Mouse (Mus musculus) liver (tissue): ENCODE results near the gene Tarm1.

ENCODE experiments used
- DNase-seq: peaks from one replicate; pipeline ENCODE4 v3.0.0-alpha.2; 2020; ENCODE audit warnings: mixed read lengths

Tarm1 gene

DNA sequence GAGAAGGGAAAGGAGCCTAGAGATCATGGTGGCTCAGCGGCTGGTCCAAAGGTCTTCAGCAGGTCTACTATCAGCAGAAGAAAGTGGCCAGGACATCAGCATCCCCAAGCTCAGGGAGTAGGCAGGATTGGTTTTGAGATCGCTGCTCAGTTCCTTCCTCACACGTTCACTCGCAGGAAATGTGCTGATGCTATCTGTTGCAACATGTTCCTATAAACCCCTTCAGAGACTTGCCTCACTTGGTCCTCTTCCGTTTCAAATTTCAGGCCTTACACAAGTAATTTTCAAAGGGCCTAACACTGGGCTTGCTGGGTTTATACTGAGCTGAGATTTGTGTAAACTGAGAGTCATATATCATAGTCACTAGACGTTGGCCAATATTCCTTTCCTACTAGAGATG, at the start of gene Tarm1:
Tarm1 (minus strand) TSS at position 186 of the 400 bp plus-strand sequence.
- no peak for DNase-seq

DNA sequence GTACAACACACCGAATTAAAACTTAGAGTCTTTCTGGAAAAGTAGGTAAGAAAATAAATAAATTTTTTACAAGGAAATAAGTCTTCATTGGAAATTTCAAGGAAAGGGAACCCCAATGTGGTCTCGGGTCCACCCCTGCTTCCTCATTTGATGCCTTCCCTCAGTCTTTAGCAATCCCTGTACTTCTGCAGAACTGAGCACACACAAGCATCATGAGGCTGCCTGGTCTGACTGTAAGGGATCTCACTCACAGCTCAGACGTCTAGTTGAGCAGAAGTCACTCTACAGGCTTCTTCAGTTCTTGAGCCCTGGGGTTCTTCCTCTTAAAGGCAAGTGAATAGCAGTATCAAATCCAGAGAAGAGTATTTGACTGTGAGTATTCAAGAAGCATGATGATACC, 3.5 kb upstream of the Tarm1 start:
- DNase-seq = no peak

DNA sequence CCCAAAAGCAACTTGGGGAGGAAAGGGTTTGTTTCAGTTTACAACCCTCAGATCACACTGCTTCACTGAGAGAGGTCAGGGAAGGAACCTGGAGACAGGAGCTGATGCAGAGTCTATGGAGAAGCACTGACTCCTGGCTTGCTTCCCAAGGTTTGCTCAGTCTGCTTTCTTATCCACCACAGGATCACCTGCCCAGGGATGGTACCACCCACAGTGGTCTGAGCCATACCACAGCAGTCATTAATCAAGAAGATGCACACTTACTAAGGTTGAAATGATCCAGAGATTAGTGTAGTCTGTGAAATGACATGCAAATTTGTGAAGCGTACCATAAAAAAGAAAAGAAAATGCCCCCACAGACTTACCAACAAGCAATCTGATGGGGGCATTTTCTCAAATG, 2.0 kb downstream of the Tarm1 start:
- no peak for DNase-seq

DNA sequence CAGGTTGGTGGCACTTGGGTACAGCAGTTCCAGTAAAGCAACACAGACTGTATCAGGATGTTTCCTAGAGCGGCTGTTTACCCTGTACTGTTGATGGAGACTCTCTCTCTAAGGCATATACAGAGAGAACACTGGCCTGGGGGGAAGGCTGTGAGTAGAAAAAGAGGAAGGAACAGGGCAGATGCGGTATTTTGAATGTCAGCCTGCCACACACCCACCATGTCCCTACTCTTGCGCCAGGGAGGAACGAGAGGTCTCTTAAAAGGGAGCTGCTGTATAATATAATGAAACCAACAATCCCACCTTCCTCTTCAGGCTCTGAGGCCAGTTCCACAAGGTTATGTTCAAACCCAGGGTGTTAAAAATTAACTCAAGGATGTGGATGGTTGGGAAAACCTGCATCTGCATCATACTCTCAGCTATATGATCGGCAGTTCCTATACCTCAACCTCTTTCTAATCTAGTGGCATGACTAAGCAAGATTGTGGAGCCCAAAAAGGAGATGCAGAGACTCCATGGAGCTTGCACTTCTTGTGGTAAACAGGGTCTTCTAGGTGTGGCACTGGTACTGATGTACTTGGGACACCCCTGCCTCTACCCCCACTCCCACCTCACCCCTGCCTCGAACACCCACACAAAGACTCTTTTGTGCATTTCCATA, 20.3 kb downstream of the Tarm1 start:
- no peak for DNase-seq

- DNase-seq = no peak
These were observed 25.7 kb downstream of the Tarm1 start for GRCm38 (mm10) chr7:3476728-3477127.

GRCm38 (mm10) chr7:3474291-3475080, 27.9 kb downstream of the Tarm1 start:
- no peak for DNase-seq

DNA sequence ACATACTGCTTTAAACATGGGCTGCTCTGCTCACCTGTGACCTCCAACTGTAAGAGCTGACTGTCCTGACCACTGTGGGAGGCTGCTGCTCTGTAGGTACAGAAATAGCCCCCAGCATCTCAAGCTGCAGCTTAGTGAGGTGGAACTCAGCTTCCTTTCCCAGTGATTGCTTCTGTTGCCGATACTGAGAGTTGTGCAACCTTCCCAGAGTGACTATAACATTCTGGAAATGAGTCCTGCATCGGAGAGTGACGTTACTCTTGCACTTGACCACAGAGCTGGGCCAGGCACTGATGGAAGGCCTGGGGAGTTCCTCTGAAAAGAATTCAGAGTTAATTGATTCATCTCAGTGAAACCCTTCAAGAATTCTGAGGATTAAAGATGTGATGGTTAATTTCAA, 29.6 kb downstream of the Tarm1 start:
- no peak for DNase-seq

DNA sequence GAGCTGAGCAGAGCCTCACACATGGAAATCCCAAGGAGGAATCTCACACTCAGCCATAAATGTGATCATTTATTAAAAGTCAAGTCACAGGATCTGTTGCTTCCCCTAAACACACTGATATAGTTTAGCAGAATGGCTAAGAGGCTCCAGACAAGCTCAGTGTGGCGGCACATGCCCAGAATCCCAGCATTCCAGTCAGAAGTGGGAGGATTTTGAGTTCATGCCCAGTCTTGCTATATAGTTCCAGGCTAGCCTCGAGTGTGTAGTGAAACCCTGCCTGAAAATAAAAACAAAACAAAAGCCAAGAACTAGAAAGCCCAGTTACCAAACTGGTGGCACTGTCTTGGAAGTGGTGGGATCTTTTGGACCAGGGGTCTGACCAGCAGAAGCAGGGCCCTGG, 33.8 kb downstream of the Tarm1 start:
- no peak for DNase-seq

DNA sequence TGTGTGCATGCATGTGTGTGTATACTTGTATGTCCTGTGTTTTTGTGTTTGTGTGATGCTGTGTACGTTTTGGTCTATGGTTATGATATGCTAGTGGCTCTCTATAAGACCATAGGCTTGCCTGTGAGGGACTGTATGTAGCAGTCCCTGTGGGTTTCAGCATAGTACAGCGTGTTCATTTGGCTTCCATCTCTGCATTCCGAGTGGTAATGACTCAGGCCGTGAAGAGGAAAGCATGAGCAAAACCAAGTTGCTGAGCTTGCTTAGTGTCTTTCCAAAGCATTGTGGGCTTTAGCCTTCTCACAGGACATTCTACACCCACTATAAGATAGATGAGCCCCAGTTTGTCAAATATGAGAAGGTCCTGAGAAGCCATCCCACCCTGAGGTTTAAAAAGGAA, 39.1 kb downstream of the Tarm1 start:
- DNase-seq = no peak

GRCm38 (mm10) chr7:3460261-3460660, 42.2 kb downstream of the Tarm1 start:
- DNase-seq = no peak

- no peak for DNase-seq
These were observed 44.6 kb downstream of the Tarm1 start for GRCm38 (mm10) chr7:3457841-3458217.

DNA sequence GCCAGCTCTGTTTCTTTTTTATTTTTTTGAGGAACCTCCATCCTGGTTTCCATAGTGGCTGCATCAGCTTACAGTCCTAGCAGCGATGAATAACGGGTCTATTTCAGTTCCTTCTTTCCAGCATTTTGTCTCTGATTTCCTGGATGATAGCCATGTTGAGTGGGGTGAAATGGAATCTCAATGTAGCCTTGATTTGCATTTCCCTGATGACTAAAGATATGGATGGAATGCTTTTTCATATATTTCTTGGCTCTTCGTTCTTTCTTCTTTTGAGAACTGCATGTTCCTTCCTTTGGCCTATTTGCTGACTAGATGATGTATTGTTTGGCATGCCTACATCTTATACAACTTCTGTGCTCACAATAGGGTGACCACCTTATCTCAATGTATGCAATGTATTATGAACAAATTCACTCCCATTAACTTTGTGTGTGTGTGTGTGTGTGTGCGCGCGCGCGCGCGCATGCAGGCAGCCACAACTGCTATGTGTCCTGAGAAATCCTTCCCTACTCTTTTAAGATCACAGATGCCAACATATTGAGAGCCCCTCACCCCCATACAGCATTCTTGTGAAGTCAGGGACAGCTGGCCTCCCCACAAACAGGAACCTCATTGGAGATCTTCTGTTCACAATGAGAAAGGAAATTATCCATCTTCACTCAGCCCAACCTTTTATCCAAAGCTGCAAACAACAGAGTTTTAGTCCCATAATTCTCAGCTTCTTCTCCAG, 45.1 kb downstream of the Tarm1 start:
- DNase-seq = no peak

GRCm38 (mm10) chr7:3453486-3454183, 48.8 kb downstream of the Tarm1 start:
- no peak for DNase-seq

DNA sequence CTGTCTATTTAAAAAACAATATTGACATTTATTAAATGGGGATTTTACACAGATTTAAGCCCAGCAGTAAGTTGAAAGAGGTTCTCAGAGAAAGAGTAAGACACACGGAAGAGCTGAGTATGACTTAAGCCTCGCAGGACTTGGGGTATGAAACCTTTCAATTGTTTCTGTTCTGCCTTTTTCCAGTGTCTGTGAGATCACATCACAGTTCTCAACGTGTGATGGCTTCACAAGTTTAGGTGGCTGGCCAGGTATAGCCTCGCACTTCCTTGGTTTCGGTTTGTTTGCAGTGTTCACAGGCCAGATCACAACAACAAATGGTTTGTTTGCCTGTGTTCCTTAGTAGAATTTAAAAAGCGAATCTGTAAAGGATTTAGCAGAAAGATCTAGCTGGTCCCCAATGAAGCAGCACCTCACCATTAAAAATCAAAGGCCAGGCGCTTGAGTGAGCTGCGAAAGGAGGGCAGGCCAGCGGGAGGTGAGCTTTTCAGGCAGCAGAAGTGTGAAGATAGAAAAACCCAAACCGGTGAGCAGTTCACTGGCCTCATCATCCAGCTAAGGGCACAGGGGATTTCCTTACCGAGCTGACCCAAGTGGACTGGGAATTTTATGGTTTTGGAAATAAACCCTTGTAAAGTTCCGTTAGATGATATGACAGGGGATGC, 49.5 kb downstream of the Tarm1 start:
- DNase-seq = no peak

- no peak for DNase-seq
These were observed 51.3 kb downstream of the Tarm1 start for GRCm38 (mm10) chr7:3451161-3451560.

DNA sequence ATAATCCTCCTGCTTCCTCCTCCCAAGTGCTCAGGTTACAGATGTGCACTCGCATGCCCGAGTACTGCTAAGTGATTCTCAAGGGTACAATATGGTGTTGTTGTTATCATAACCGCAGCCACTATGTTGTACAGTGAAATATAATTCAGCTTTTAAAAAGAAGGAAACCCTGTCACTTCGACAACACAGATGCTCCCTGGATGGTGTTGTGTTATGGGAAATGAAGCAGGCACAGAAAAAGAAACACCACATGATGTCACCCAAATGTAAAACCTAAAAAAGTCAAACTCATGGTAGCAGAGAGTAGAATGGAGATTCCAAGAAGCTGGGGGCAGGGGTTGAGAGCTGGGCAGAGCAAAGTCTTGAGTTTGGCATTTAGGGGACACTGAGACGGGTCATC, 51.8 kb downstream of the Tarm1 start:
- no peak for DNase-seq

GRCm38 (mm10) chr7:3448737-3449454, 53.5 kb downstream of the Tarm1 start:
- DNase-seq = peak; percentile 67

- no peak for DNase-seq
These were observed 55.4 kb downstream of the Tarm1 start for GRCm38 (mm10) chr7:3447026-3447425.

DNA sequence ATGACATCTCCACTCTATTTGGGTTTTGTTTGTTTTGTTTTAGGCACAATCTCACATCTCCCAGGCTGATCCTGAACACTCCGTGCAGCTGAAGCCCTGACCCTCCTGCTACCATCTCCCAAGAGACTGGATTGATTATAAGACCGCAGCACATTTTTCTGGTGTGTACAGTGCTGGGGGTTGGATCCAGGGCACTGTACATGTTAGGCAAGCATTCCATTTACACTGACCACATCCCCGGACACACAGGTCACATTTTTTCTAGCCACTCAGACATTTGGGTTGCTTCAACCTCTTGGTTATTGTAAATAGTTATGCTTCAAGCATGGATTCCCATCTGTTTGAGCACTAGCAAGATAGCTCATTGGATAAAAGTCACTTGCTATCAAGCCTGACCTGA, 55.8 kb downstream of the Tarm1 start:
- DNase-seq = no peak

- no peak for DNase-seq
These were observed 57.7 kb downstream of the Tarm1 start for GRCm38 (mm10) chr7:3444678-3445077.

GRCm38 (mm10) chr7:3442476-3443062, 59.9 kb downstream of the Tarm1 start:
- DNase-seq = no peak

GRCm38 (mm10) chr7:3440526-3440925, 61.9 kb downstream of the Tarm1 start:
- no peak for DNase-seq
